Comparison of ENCODE assay signal across 17 mouse cellular contexts in genomic region chr5:143636173-143636572, GRCm38 (mm10). TPM values are rescaled to one million over a fixed set of nuclear protein-coding genes. Genes with fewer than 3 reads are reported as not detected.
DNase-seq lines count a peak whose midpoint lies in the region; ATAC-seq and TF ChIP-seq lines count a peak whose summit lies in the region.
"Had no signal": no experiment of that assay in that cellular context is flagged by ENCODE, and none has a peak within 500 bp of the region (broad histone marks: within the 10 kb centered on the region; RNA-seq: fewer than 3 reads in every experiment).

No protein-coding gene starts in this region.

- no peak for ATAC-seq in heart, embryonic 13.5 days (ENCODE audit: extremely low read depth, insufficient number of reproducible peaks, low FRiP score, low TSS enrichment)
- no peak for ATAC-seq in lung, embryonic 14.5 days (ENCODE audit: insufficient read depth)
- ATAC-seq in liver, embryonic 16.5 days (ENCODE audit: low read depth), result no peak
- ATAC-seq in erythroid progenitor cell, adult 5-6 weeks (replicated peaks; ENCODE audit: low FRiP score, poor library complexity, severe bottlenecking), result no peak
- ATAC-seq: activated CD4-positive, CD25-positive, alpha-beta regulatory T cell, adult 4 months; forebrain, embryonic 13.5 days had no signal

- no peak overlapping the region for H3K9ac ChIP-seq in heart, embryonic 13.5 days
- H3K9ac ChIP-seq in lung, embryonic 14.5 days, result no peak overlapping the region
- peak overlapping the region; percentile 2 for H3K9ac ChIP-seq in liver, embryonic 16.5 days (ENCODE audit: low read depth, low read length)
- H3K9ac ChIP-seq: embryonic facial prominence, embryonic 12.5 days; forebrain, embryonic 13.5 days had no signal

- no peak for TF ChIP-seq POLR2A in embryonic fibroblast, embryonic 13.5 days (IDR thresholded peaks at IDR 0.05; ENCODE audit: low read depth, low read length)

- no peaks in the 10 kb centered on the region for H3K9me3 ChIP-seq in heart, embryonic 13.5 days
- H3K9me3 ChIP-seq in lung, embryonic 14.5 days (ENCODE audit: low read depth, low read length), result no peaks in the 10 kb centered on the region
- H3K9me3 ChIP-seq in liver, embryonic 16.5 days (replicated peaks; ENCODE audit: control insufficient read depth, low read length), result no peaks in the 10 kb centered on the region
- H3K9me3 ChIP-seq: embryonic facial prominence, embryonic 12.5 days; forebrain, embryonic 13.5 days had no signal

- 68% methylated on average over 7 of the region's 7 CpGs for WGBS in heart, embryonic 13.5 days
- WGBS in lung, embryonic 14.5 days, result 50% methylated on average over 7 of the region's 7 CpGs
- 18% methylated on average over 7 of the region's 7 CpGs for WGBS in liver, embryonic 16.5 days (ENCODE audit: insufficient replicate concordance)

- no peaks in the 10 kb centered on the region for H3K36me3 ChIP-seq in heart, embryonic 13.5 days
- no peaks in the 10 kb centered on the region for H3K36me3 ChIP-seq in lung, embryonic 14.5 days (ENCODE audit: insufficient read depth)
- H3K36me3 ChIP-seq in liver, embryonic 16.5 days (ENCODE audit: control insufficient read depth, insufficient read depth), result no peaks in the 10 kb centered on the region
- H3K36me3 ChIP-seq: embryonic facial prominence, embryonic 12.5 days had no signal

- intact Hi-C loops in heart, postnatal 36 days (cut with DNase I), result no loop called here

- no peak overlapping the region for H3K4me2 ChIP-seq in heart, embryonic 13.5 days
- H3K4me2 ChIP-seq in lung, embryonic 14.5 days, result no peak overlapping the region
- H3K4me2 ChIP-seq in liver, embryonic 16.5 days (ENCODE audit: low read depth, low read length), result peak overlapping the region; percentile 18; the same call in 1 of the 2 replicates
- H3K4me2 ChIP-seq: embryonic facial prominence, embryonic 12.5 days; forebrain, embryonic 13.5 days had no signal

- no peak overlapping the region for H3K4me3 ChIP-seq in heart, embryonic 13.5 days
- H3K4me3 ChIP-seq in lung, embryonic 14.5 days (ENCODE audit: low read depth, low read length), result no peak overlapping the region
- no peak overlapping the region for H3K4me3 ChIP-seq in embryonic fibroblast, embryonic 13.5 days (ENCODE audit: insufficient read depth, low read length)
- H3K4me3 ChIP-seq in liver, embryonic 16.5 days (ENCODE audit: low read depth, low read length), result no peak overlapping the region
- H3K4me3 ChIP-seq: embryonic facial prominence, embryonic 12.5 days; forebrain, embryonic 13.5 days had no signal

- 0 out of 2 replicates have a peak overlapping the region, but pooled peaks have one; percentile 21 for H3K27ac ChIP-seq in heart, embryonic 13.5 days (replicated peaks)
- H3K27ac ChIP-seq in lung, embryonic 14.5 days (ENCODE audit: low read depth), result 0 out of 2 replicates have a peak overlapping the region, but pooled peaks have one; percentile 19
- peak overlapping the region; percentile 99 for H3K27ac ChIP-seq in embryonic fibroblast, embryonic 13.5 days (ENCODE audit: insufficient read depth, low read length)
- peak overlapping the region; percentile 30 for H3K27ac ChIP-seq in liver, embryonic 16.5 days (ENCODE audit: low read length)
- H3K27ac ChIP-seq: embryonic facial prominence, embryonic 12.5 days; forebrain, embryonic 13.5 days had no signal

- no peaks in the 10 kb centered on the region for H3K27me3 ChIP-seq in heart, embryonic 13.5 days (replicated peaks)
- H3K27me3 ChIP-seq in lung, embryonic 14.5 days (ENCODE audit: insufficient read depth, low read length), result no peaks in the 10 kb centered on the region
- H3K27me3 ChIP-seq in liver, embryonic 16.5 days (ENCODE audit: control insufficient read depth, insufficient read depth, low read depth, low read length), result no peaks in the 10 kb centered on the region
- H3K27me3 ChIP-seq: embryonic facial prominence, embryonic 12.5 days; forebrain, embryonic 13.5 days had no signal

- TF ChIP-seq CTCF in lung, embryonic 14.5 days (IDR thresholded peaks at IDR 0.05; ENCODE audit: low read depth), result no peak
- no peak for TF ChIP-seq CTCF in embryonic fibroblast, embryonic 13.5 days (IDR thresholded peaks at IDR 0.05; ENCODE audit: borderline replicate concordance, insufficient read depth, low read length)

- DNase-seq in heart, postnatal 36 days, result no peak
- no peak for DNase-seq in lung, embryonic 14.5 days
- DNase-seq in lung, postnatal 25 days (ENCODE audit: low spot score), result no peak
- no peak for DNase-seq in left cerebral cortex, adult 11 months (ENCODE audit: low spot score)
- DNase-seq: cerebellum, adult 11-12 months; heart, adult 18-20 months; kidney, postnatal 36 days; lung, adult 18-20 months; midbrain, embryonic 14.5 days; thymus, postnatal 4 days had no signal

- H3K4me1 ChIP-seq in heart, embryonic 13.5 days, result peaks cover 97% of the 10 kb centered on the region
- peaks cover 24% of the 10 kb centered on the region for H3K4me1 ChIP-seq in lung, embryonic 14.5 days (ENCODE audit: insufficient read depth)
- peaks cover 51% of the 10 kb centered on the region for H3K4me1 ChIP-seq in embryonic fibroblast, embryonic 13.5 days (ENCODE audit: control insufficient read depth, insufficient read depth, low read length)
- peaks cover 86% of the 10 kb centered on the region for H3K4me1 ChIP-seq in liver, embryonic 16.5 days (ENCODE audit: control insufficient read depth, low read depth, low read length)

RNA-seq across cellular contexts. Expression of gene Cyth3, which starts 13.9 kb away (rescaled TPM):
- 36.8 and 41.4 TPM in 2 replicates for polyA plus RNA-seq in heart, embryonic 13.5 days (2015; fragmentation: Nextera tagmentation; extraction: Ambion mirVana)
- total RNA-seq in heart, postnatal 36 days (2021), result 10 to 100 TPM; 34.7 to 40.7 TPM
- 48.3 and 52.0 TPM in 2 replicates for polyA plus RNA-seq in lung, embryonic 14.5 days (2014; fragmentation: Nextera tagmentation; extraction: Ambion mirVana)
- polyA plus RNA-seq in embryonic fibroblast, embryonic 13.5 days (2011; ENCODE audit: insufficient read length, low read depth, missing spikeins), result 130 and 134 TPM in 2 replicates
- 34.7 and 35.9 TPM in 2 replicates for polyA plus RNA-seq in liver, embryonic 16.5 days (2015; fragmentation: Nextera tagmentation; extraction: Ambion mirVana)
- total RNA-seq in erythroid progenitor cell, adult 5-6 weeks (2015; ENCODE audit: low replicate concordance), result 42.2 and 63.7 TPM in 2 replicates
- 53.3 and 72.6 TPM in 2 replicates for total RNA-seq in erythroid progenitor cell, adult 5-6 weeks (2017; ENCODE audit: low replicate concordance)

Comparison
In these comparisons a context has a peak if more than half of its experiments do, and no peak if none do; other contexts are left out.
1. H3K27ac ChIP-seq: peak in every context shown above with its lines; median percentile 99 in embryonic fibroblast, embryonic 13.5 days; 30 in liver, embryonic 16.5 days; 21 in heart, embryonic 13.5 days; 19 in lung, embryonic 14.5 days.